Mouse (Mus musculus) bone marrow, adult 2 months (tissue): ENCODE data around the gene Atp13a3. TPM values are rescaled to one million over a fixed set of nuclear protein-coding genes. Genes with fewer than 3 reads are reported as not detected.
A peak's percentile ranks its signal among the peaks of the same experiment; 100 is the strongest.

Experiments
- H3K27ac ChIP-seq: fragments of 200-500 bp; 2 replicates; pipeline ENCODE4 v1.5.1; 2012; ENCODE audit warnings: low read depth, mild to moderate bottlenecking, control low read depth, inconsistent platforms, low read length; ENCODE audit not compliant: control insufficient read depth, poor library complexity, insufficient read depth
- H3K4me1 ChIP-seq: fragments of 200-500 bp; 2 replicates; pipeline ENCODE4 v1.6.1; 2011; ENCODE audit warnings: low read length; ENCODE audit not compliant: control insufficient read depth, insufficient read depth
- H3K4me3 ChIP-seq: fragments of 200-500 bp; replicated peaks from 2 replicates; pipeline ENCODE3; 2011; ENCODE audit warnings: mild to moderate bottlenecking, low read depth, low read length, control low read depth; ENCODE audit not compliant: control insufficient read depth
- CTCF ChIP-seq: fragments of 200-500 bp; IDR thresholded peaks from 2 replicates; pipeline ENCODE4 v1.5.1; 2011; ENCODE audit warnings: low read length, control low read depth; ENCODE audit not compliant: control insufficient read depth, insufficient read depth
- POLR2A ChIP-seq: fragments of 200-500 bp; IDR thresholded peaks from 2 replicates; pipeline ENCODE4 v1.6.1; 2011; ENCODE audit warnings: low read depth, mild to moderate bottlenecking, control low read depth, low read length, borderline replicate concordance; ENCODE audit not compliant: control insufficient read depth
- WGBS: fragments of 180-500 bp; shearing (Covaris S2); methylation state at CpG from one replicate; pipeline ENCODE4 v1.1.7; 2018; 5-methylcytosine and 5-hydroxymethylcytosine counted together
- polyA plus RNA-seq: library from polyadenylated mRNA; stranded (reverse); fragments of >200 nt; gene quantifications from 2 replicates; pipeline ENCODE4 v1.2.4, GENCODE M21; 2011; ENCODE audit warnings: low replicate concordance; ENCODE audit not compliant: missing spikeins, insufficient read depth, insufficient read length

The Atp13a3 gene
- polyA plus RNA-seq, 1 experiment = 24.2 TPM

- H3K4me3 ChIP-seq = no peak overlapping the region
- H3K4me1 ChIP-seq = no peaks in the 10 kb centered on the region; the same call in 1 of the 2 replicates
- WGBS = 43% methylated on average over 6 of the region's 6 CpGs
- no peak for TF ChIP-seq CTCF
- TF ChIP-seq POLR2A = no peak
- peak overlapping the region; percentile 62; the same call in 1 of the 2 replicates for H3K27ac ChIP-seq
Observed at GRCm38 (mm10) chr16:30271941-30272595, 133.7 kb downstream of the Atp13a3 start.

DNA sequence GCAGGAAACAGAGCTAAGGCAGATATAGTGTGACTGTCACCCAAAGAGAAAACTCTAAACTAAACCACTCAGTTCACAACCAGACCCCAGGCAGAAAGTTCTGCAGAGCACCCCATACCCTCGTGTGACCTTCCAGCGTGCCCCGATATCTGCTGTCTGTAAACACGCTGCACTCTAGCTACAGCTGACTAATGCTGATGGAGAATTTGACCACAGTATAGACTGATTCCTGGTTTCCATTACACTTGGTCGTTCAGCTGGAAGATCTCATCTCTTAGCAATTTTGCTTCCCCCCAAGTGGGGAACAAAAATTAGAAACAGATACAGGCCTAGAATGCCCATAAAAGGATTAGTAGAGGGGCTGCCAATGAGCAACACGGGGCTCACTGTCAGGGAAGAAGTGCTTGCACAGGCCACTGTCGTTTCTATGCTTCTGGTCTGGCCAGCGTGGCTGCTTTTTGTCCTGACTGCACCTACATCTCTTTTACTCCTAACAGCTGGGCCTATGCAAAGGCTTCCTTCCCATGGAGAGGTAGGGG, 134.5 kb downstream of the Atp13a3 start:
- peak overlapping the region; percentile 62; the same call in 1 of the 2 replicates for H3K27ac ChIP-seq
- 59% methylated on average over 8 of the region's 8 CpGs for whole genome bisulfite sequencing

DNA sequence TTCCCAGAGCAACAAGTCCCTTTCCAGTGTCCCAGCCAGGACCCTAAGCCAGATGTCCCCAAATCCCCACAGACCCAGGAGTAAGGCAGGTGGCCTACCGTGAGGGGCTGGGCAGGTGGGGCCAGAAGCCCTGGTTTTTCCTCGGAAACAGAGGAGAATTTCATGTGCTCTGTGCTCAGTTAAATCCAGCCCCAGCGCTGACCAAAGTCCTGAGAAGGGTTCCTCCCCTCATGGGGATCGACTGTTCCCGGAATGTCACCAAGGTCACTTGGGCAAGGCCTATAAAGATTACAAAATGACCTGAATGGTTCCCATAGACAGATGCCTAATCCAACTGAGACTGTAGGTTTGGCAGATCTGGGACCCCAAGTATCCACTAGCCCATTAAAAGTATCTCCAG, 138.4 kb downstream of the Atp13a3 start, which contains the start of gene Cpn2:
Cpn2 (minus strand) TSS at position 141 of the 400 bp plus-strand sequence.
- Histone ChIP-seq H3K27ac (no peak within 1 kb of the TSS), H3K4me1 (no peaks in the 10 kb centered on the region; the same call in 1 of the 2 replicates), H3K4me3 (no peak within 1 kb of the TSS)
- no peak for TF ChIP-seq POLR2A
- no peak for TF ChIP-seq CTCF
- WGBS = 83% methylated on average over 5 of the region's 5 CpGs

More for the DNA sequence above, 134.5 kb downstream of the Atp13a3 start:
- Histone ChIP-seq H3K4me3 (no peak overlapping the region), H3K4me1 (no peaks in the 10 kb centered on the region; the same call in 1 of the 2 replicates)
- TF ChIP-seq POLR2A = no peak
- no peak for TF ChIP-seq CTCF

GRCm38 (mm10) chr16:30266561-30266960, 139.2 kb downstream of the Atp13a3 start:
- Histone ChIP-seq H3K4me3 (no peak overlapping the region), H3K4me1 (no peaks in the 10 kb centered on the region; the same call in 1 of the 2 replicates), H3K27ac (no peak overlapping the region)
- TF ChIP-seq CTCF (no peak), POLR2A (no peak)
- 83% methylated on average over 5 of the region's 5 CpGs for WGBS

GRCm38 (mm10) chr16:30265611-30266010, 140.2 kb downstream of the Atp13a3 start:
- H3K4me1 ChIP-seq = no peaks in the 10 kb centered on the region
- 25% methylated on average over 4 of the region's 4 CpGs for WGBS
- no peak overlapping the region for H3K27ac ChIP-seq
- H3K4me3 ChIP-seq = no peak overlapping the region
- TF ChIP-seq POLR2A (no peak), CTCF (no peak)

DNA sequence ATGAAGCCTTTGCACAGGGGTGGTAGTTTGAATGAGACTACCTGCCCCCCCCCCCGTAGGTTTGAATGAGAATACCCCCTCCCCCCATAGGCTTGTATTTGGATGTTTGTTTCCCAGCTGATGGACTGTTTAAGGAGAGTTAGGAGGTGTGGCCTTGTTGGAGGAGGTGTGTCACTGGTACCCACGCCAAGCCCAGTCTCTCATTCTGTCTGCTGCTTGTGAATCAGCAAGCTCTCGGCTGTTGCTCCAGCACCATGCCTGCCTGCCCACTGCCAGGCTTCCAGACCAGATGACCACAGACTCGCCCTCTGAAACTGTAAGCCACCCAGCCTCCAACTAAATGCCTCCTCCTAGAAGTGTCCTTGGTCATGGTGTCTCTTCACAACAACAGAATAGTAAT, 142.6 kb downstream of the Atp13a3 start:
- Histone ChIP-seq H3K4me1 (no peaks in the 10 kb centered on the region; the same call in 1 of the 2 replicates), H3K27ac (no peak overlapping the region), H3K4me3 (no peak overlapping the region)
- WGBS = 60% methylated on average over 4 of the region's 4 CpGs
- TF ChIP-seq POLR2A (no peak), CTCF (no peak)

- no peaks in the 10 kb centered on the region; the same call in 1 of the 2 replicates for H3K4me1 ChIP-seq
- WGBS = 0% methylated on average over 2 of the region's 2 CpGs
- peak; percentile 90 for TF ChIP-seq CTCF
- no peak for TF ChIP-seq POLR2A
- H3K4me3 ChIP-seq = no peak overlapping the region
- no peak overlapping the region for H3K27ac ChIP-seq
Observed at GRCm38 (mm10) chr16:30262664-30263063, 143.1 kb downstream of the Atp13a3 start.

Other genes starting within 250 kb of the Atp13a3 start
- gene Cpn2, start 138.5 kb downstream of the Atp13a3 start, polyA plus RNA-seq = 0.22 TPM in 1 of 2 replicates, not detected in the other
- 0.47 TPM in 1 of 2 replicates, not detected in the other for gene Lrrc15, start 122.7 kb downstream of the Atp13a3 start, polyA plus RNA-seq
- gene Gp5, start 95.2 kb downstream of the Atp13a3 start, polyA plus RNA-seq = 51.9 and 84.2 TPM in 2 replicates
- 4.3 and 7.6 TPM in 2 replicates for gene Tmem44, start 144.9 kb upstream of the Atp13a3 start, polyA plus RNA-seq
- gene Lsg1, start 181.6 kb upstream of the Atp13a3 start, polyA plus RNA-seq = 9.3 and 17.5 TPM in 2 replicates
- gene Fam43a, start 193.7 kb upstream of the Atp13a3 start, polyA plus RNA-seq = 8.8 and 16.3 TPM in 2 replicates